Mouse (Mus musculus) erythroblast, embryonic 14.5 days (primary cell): Measurements from ENCODE around the gene Aipl1.

ENCODE experiments used
- GATA1 ChIP-seq: IDR thresholded peaks from 2 replicates; pipeline ENCODE4 v1.6.1; 2012; ENCODE audit warnings: low read length, inconsistent platforms, mixed read lengths
- TAL1 ChIP-seq: IDR thresholded peaks from 3 replicates; pipeline ENCODE4 v1.6.1; 2012; ENCODE audit warnings: low read length, inconsistent platforms, mixed read lengths

- TF ChIP-seq GATA1 (no peak), TAL1 (no peak)
Observed at GRCm38 (mm10) chr11:72032589-72032988, 4.7 kb downstream of the Aipl1 start.
